Mouse (Mus musculus) layer of hippocampus, adult 9-10 months (tissue): ENCODE data around the gene Gm9736.
"Not testable (repeated sequence)": the region's sequence is repeated elsewhere in the genome, so short reads cannot be mapped to it uniquely, and the experiment has no call there.

Source experiments
- DNase-seq: peaks from one replicate; pipeline ENCODE4 v3.0.0; 2022; ENCODE audit warnings: low spot score

Gene Gm9736

DNA sequence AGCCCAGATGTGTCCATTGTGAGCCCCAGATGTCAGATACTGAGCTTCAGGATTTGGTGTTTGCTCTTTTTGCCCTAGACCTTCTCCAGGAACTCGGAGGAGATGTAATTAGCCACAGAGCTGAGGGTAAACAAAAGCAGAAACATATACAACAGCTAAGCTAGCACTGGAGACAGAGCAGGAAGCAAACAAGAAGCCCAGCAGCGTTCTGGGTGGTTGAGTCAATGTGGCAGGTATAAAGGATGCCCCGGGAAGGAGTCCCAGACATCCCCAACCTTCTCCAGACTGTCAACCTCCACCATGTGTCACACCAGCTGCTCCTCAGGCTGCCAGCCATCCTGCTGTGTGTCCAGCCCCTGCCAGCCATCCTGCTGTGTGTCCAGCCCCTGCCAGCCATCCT, 25.0 kb downstream of the Gm9736 start, which contains the start of gene Gm10100:
Gene Gm10100 (plus strand): TSS at position 301 of the 400 bp plus-strand sequence.
- DNase-seq = no peak

- DNase-seq = no peak
Measured at GRCm38 (mm10) chr10:77724855-77725254, 26.3 kb downstream of the Gm9736 start.

GRCm38 (mm10) chr10:77720299-77720698, 30.9 kb downstream of the Gm9736 start, which contains the start of gene Krtap12-1:
Gene Krtap12-1, plus strand, starts transcription at chr10:77720599.
- DNase-seq = not testable (repeated sequence)

GRCm38 (mm10) chr10:77715507-77715906, 35.6 kb downstream of the Gm9736 start, which contains the start of gene Gm10142:
Gene Gm10142, plus strand, starts transcription at chr10:77715807.
- no peak for DNase-seq

GRCm38 (mm10) chr10:77713734-77714133, 37.4 kb downstream of the Gm9736 start:
- no peak for DNase-seq

DNA sequence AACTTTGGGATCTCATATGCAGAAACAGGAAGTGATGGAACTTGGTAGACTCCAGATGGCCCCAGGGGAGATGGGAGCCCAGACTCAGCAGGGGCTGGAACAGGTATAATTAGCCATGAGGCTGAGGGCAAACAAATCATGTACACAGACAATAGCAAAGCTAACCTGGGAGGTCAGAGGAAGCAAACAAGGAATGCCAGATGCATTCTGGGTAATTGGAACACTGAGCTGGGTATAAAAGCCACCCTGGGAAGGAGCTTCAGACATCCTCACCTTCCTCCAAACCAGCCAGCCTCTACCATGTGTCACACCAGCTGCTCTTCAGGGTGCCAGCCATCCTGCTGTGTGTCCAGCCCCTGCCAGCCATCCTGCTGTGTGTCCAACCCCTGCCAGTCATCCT, 40.0 kb downstream of the Gm9736 start, which contains the start of gene Gm10024:
Gene Gm10024 (plus strand): TSS at position 301 of the 400 bp plus-strand sequence.
- not testable (repeated sequence) for DNase-seq

GRCm38 (mm10) chr10:77709831-77710230, 41.3 kb downstream of the Gm9736 start:
- no peak for DNase-seq

DNA sequence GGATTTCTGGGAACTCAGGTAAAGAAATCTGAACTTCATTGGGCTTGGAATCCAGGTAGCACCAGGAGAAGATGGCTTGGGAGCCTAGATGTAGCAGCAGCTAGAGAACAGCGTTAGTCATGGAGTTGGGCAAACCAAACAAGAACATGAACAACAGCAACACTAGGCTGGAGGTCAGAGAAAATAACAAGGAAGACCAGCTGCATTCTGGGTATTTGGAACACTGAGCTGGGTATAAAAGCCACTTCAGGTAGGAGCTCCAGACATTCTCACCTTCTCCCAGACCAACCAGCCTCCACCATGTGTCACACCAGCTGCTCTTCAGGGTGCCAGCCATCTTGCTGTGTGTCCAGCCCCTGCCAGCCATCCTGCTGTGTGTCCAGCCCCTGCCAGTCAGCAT, 44.8 kb downstream of the Gm9736 start, which contains the start of gene Gm10272:
Gene Gm10272 (plus strand): TSS at position 301 of the 400 bp plus-strand sequence.
- no peak for DNase-seq
